Mouse (Mus musculus) mouse embryonic stem cell (cell line): ENCODE measurements around the gene Oas1e.

Experiments
- in situ Hi-C, 2 experiments: fragments of 300-500 bp; cut with MboI; formaldehyde crosslinking; loops; 1 replicate in 1 of 2; 3 replicates in 1 of 2; pipeline ENCODE4 v1.14.3; 2019 to 2020; ENCODE audit warnings: low sequenced_read_pairs in 2 of 2, low pct_unique_long_range_greater_than_20kb in 1 of 2, mixed read lengths in 1 of 2; ENCODE audit not compliant: unreplicated experiment in 1 of 2

Gene Oas1e

GRCm38 (mm10) chr5:120779922-120780321 lies 15.4 kb downstream of the Oas1e start:
- in situ Hi-C loops = no loop called here

- in situ Hi-C loops = no loop called here
These were observed 16.4 kb downstream of the Oas1e start for GRCm38 (mm10) chr5:120778941-120779340.

- in situ Hi-C loops = no loop called here
These were observed 17.9 kb downstream of the Oas1e start, which contains the start of gene Oas3 for GRCm38 (mm10) chr5:120777478-120777877. Oas3 (minus strand) TSS chr5:120777661.

- in situ Hi-C loops = no loop called here
These were observed 18.5 kb downstream of the Oas1e start for GRCm38 (mm10) chr5:120776801-120777200.

DNA sequence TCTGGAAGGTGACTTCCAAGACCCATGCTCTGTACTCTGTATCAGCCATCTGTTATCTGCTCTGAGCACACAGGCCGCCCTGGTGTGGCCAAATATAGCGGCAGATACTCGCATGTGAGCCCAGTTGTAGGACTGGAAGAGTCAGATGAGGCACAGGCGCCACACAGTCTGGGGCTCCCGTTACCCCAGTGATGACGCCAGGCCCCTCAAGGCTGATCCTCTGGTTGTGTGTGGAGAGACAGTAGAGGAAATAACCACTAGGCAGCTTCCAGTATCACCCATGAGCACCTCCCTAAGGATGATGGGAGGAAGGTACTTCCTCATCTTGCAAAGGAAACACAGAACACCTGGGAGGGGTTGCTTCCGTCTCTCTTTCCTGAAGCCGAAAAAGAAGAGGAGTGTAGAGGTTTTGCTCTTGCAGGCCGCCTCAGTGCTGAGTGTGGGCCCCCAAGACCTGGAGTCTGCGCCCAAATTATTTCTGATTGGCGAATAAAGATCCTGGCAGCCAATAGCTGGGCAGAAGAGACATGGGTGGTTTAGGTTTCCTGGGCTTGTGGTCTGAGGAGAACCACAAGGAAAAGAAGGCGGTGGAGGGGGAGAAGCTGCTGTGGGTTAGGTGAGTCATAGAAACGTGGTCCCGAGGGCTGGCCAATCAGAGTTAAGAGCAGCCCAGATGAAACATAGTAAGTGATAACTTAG lies 19.9 kb downstream of the Oas1e start:
- in situ Hi-C loops = no loop called here

DNA sequence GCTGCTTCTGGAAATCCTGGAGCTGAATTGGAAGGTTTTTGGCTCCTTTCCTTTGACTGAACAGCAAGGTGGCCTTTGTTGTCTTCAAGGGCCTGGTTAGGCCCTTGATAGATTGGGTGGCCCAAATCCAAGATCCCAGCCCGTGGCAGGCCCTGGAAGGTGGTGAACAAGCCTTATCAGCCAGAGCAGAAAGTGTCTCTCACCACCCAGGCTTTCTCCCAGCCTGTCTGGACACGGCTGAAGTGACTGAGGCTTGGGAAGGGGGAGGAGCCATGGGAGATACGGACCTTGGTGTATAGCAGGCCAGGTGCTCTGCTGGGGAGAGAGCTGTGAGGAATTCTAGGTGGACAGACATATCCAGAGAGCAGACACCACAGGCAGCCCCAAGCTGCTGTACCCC lies 25.9 kb downstream of the Oas1e start:
- in situ Hi-C loops = no loop called here

DNA sequence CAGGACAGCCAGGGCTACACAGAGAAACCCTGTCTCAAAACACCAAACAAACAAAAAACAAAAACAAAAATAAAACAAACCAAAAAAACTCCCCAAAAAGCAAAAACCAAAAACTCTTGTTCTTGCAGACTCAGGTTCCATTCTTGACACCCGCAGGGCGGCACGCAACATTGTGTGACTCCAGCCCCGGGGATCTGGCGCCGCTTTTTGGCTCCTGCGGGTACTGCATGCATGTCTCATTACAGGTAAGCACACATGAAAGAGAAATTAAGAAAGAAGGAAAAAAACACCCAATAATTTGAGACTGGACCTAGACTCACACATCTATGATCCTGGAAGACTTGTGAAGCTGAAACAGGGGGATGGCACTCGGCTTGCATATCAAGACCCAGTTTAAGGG lies 30.3 kb downstream of the Oas1e start:
- in situ Hi-C loops = no loop called here

DNA sequence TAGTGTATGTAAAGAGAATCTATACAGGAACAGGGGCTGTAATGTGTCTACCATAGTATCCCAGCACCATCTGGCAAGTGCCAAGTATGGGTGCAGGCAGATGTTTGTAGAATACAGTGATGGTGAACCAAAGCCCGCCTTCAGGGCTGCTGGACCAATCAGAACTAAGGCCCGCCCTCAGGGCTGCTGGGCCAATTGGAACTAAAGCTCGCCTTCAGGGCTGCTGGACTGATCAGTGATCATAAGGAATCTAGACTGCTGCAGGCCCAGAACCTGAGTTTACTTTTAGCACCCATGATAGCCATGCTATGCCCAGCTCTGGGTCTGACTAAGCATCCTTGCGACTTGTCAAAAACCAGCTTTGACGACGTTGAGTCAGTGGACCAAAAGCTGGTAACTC lies 33.4 kb downstream of the Oas1e start:
- in situ Hi-C loops = no loop called here

GRCm38 (mm10) chr5:120754215-120754614 lies 41.1 kb downstream of the Oas1e start:
- in situ Hi-C loops = no loop called here

GRCm38 (mm10) chr5:120752786-120753185 lies 42.5 kb downstream of the Oas1e start:
- in situ Hi-C loops = no loop called here

GRCm38 (mm10) chr5:120751206-120751605 lies 44.1 kb downstream of the Oas1e start:
- in situ Hi-C loops = no loop called here

GRCm38 (mm10) chr5:120749688-120750087 lies 45.6 kb downstream of the Oas1e start, which contains the start of gene Oas2:
Oas2 (minus strand) TSS chr5:120749853.
- in situ Hi-C loops = loop anchor here in 1 of 2 experiments (10.0 kb wide), 1 partner anchor 125 kb away; no protein-coding TSS in a partner anchor

DNA sequence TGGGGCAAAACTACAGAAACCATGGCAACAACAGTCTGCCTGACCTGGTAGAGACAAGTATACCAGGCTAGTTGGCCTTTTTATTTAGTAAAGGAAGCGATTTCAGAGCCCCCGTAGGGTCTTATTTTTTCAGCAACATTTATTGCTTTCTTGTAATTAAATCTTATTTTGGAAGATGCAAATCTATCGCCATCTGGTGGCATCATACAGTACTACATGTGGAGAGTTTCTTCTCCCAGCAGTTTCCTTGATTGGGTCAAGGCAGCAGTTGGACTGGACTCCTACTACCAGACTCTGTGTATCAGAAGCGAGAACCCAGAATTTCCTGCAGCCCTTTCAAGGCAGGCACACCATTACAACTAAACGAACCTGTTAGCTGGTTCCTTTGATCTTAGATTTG lies 48.9 kb downstream of the Oas1e start:
- in situ Hi-C loops = loop anchor here in 1 of 2 experiments (10.0 kb wide), 1 partner anchor 122 kb away; no protein-coding TSS in a partner anchor

GRCm38 (mm10) chr5:120742125-120742524 lies 53.2 kb downstream of the Oas1e start:
- in situ Hi-C loops = loop anchor here in 1 of 2 experiments (10.0 kb wide), 1 partner anchor 117 kb away; no protein-coding TSS in a partner anchor
